8 mouse cellular contexts compared by ENCODE assay signal in genomic region chr2:173276859-173277258, GRCm38 (mm10). TPM values are rescaled to one million over a fixed set of nuclear protein-coding genes. Genes with fewer than 3 reads are reported as not detected.
A peak's percentile ranks its signal among the peaks of the same experiment; 100 is the strongest.
DNase-seq lines count a peak whose midpoint lies in the region; ATAC-seq and TF ChIP-seq lines count a peak whose summit lies in the region.

No protein-coding gene starts in this region.

- 0 out of 2 replicates have a peak, but pooled peaks have one; percentile 10 for ATAC-seq in heart, embryonic 14.5 days (ENCODE audit: insufficient number of reproducible peaks, insufficient read depth, low FRiP score, low read depth)
- peak; percentile 46 for ATAC-seq in limb, embryonic 11.5 days (ENCODE audit: insufficient number of reproducible peaks, low FRiP score, low TSS enrichment, low read depth)

- H3K27ac ChIP-seq in heart, embryonic 10.5 days: peak overlapping the region; percentile 95
- H3K27ac ChIP-seq in heart, embryonic 14.5 days (replicated peaks in 1 of 2; ENCODE audit: control insufficient read depth in 1 of 2, insufficient read depth in 1 of 2, low read depth in 2 of 2, low read length in 2 of 2): peak overlapping the region; percentile 87 to 97
- peak overlapping the region; percentile 47; the same call in 1 of the 2 replicates for H3K27ac ChIP-seq in limb, embryonic 11.5 days (replicated peaks; ENCODE audit: low read depth, low read length)

- WGBS in heart, embryonic 10.5 days: 5% methylated on average over 12 of the region's 12 CpGs
- 4% methylated on average over 12 of the region's 12 CpGs for WGBS in heart, embryonic 14.5 days
- WGBS in limb, embryonic 11.5 days: 4% methylated on average over 12 of the region's 12 CpGs

- peaks cover 55% of the 10 kb centered on the region for H3K79me2 ChIP-seq in myocyte (ENCODE audit: control insufficient read depth, insufficient read depth)

- H3K9ac ChIP-seq in heart, embryonic 14.5 days (ENCODE audit: low read length): peak overlapping the region; percentile 99
- peak overlapping the region; percentile 99 for H3K9ac ChIP-seq in limb, embryonic 11.5 days (ENCODE audit: low read length)

- no peaks in the 10 kb centered on the region for H3K9me3 ChIP-seq in heart, embryonic 10.5 days
- no peaks in the 10 kb centered on the region for H3K9me3 ChIP-seq in heart, embryonic 14.5 days (ENCODE audit: control insufficient read depth, low read length)
- H3K9me3 ChIP-seq in limb, embryonic 11.5 days (ENCODE audit: control insufficient read depth, low read length): no peaks in the 10 kb centered on the region

- peak overlapping the region; percentile 85 for H3K4me3 ChIP-seq in heart, embryonic 10.5 days
- H3K4me3 ChIP-seq in heart, embryonic 14.5 days (ENCODE audit: control insufficient read depth in 1 of 2, insufficient read depth in 1 of 2, low read depth in 1 of 2, low read length in 2 of 2): peak overlapping the region; percentile 82 to 94
- peak overlapping the region; percentile 83 for H3K4me3 ChIP-seq in limb, embryonic 11.5 days (ENCODE audit: low read depth, low read length)
- H3K4me3 ChIP-seq in myocyte: peak overlapping the region; percentile 92

- TF ChIP-seq POLR2A in myocyte (IDR thresholded peaks at IDR 0.05; ENCODE audit: insufficient read length, low read depth): no peak

- H3ac ChIP-seq in myocyte (ENCODE audit: control insufficient read depth, insufficient read length): peak overlapping the region; percentile 87

- DNase-seq in heart, embryonic 10.5 days (ENCODE audit: low spot score): no peak
- no peak for DNase-seq in heart, adult 8-10 months (ENCODE audit: low spot score)
- DNase-seq in R1 (ENCODE audit: low read depth, low spot score) (peak; percentile 80), MN1 (ENCODE audit: low spot score) (no peak)
- DNase-seq in limb, embryonic 11.5 days (ENCODE audit: low spot score): no peak
- DNase-seq in adrenal gland, postnatal 10 days: no peak

- peak overlapping the region; percentile 83 for H3K4me2 ChIP-seq in heart, embryonic 14.5 days (ENCODE audit: low read length)
- H3K4me2 ChIP-seq in limb, embryonic 11.5 days (ENCODE audit: low read depth, severe bottlenecking): peak overlapping the region; percentile 79
- peak overlapping the region; percentile 89 for H3K4me2 ChIP-seq in myocyte (ENCODE audit: low read depth)

- H3K27me3 ChIP-seq in heart, embryonic 10.5 days (ENCODE audit: insufficient read depth, poor library complexity, severe bottlenecking): peaks cover 59% of the 10 kb centered on the region
- no peaks in the 10 kb centered on the region for H3K27me3 ChIP-seq in heart, embryonic 14.5 days (ENCODE audit: control insufficient read depth, insufficient read depth, low read length)
- H3K27me3 ChIP-seq in limb, embryonic 11.5 days (ENCODE audit: control insufficient read depth, insufficient read depth, low read length): 0 out of 2 replicates have a peak, but pooled peaks cover 5% of the 10 kb centered on the region
- no peaks in the 10 kb centered on the region for H3K27me3 ChIP-seq in myocyte (ENCODE audit: control insufficient read depth, insufficient read depth, insufficient read length)

- peaks cover 52% of the 10 kb centered on the region for H3K4me1 ChIP-seq in heart, embryonic 10.5 days
- H3K4me1 ChIP-seq in heart, embryonic 14.5 days (ENCODE audit: control insufficient read depth in 2 of 2, insufficient read depth in 2 of 2, low read length in 2 of 2): peaks cover 32 to 36% of the 10 kb centered on the region in 2 experiments
- H3K4me1 ChIP-seq in limb, embryonic 11.5 days (ENCODE audit: control insufficient read depth, insufficient read depth, low read length): peaks cover 24% of the 10 kb centered on the region

- H3K36me3 ChIP-seq in heart, embryonic 10.5 days: no peaks in the 10 kb centered on the region
- H3K36me3 ChIP-seq in heart, embryonic 14.5 days (ENCODE audit: control insufficient read depth, insufficient read depth, low read length): no peaks in the 10 kb centered on the region
- no peaks in the 10 kb centered on the region for H3K36me3 ChIP-seq in limb, embryonic 11.5 days (ENCODE audit: control insufficient read depth, insufficient read depth, low read length)
- no peaks in the 10 kb centered on the region for H3K36me3 ChIP-seq in myocyte (ENCODE audit: control insufficient read depth, insufficient read depth)

TF ChIP-seq in myocyte, 11 proteins besides CTCF, POLR2A, EP300 and RAD21:
- TF ChIP-seq MAX (IDR thresholded peaks at IDR 0.05; ENCODE audit: low read depth) (no peak), MYOD1 (IDR thresholded peaks at IDR 0.05; ENCODE audit: control insufficient read depth in 1 of 3, insufficient read length in 2 of 3, low read depth in 2 of 3) (peak in 1 of 3 experiments; percentile 7)
TF ChIP-seq in myocyte: peak in this region for 1.

RNA-seq across cellular contexts. Expression of gene Pmepa1, which starts 0.5 kb away (rescaled TPM):
- 1.4 and 1.9 TPM in 2 replicates for polyA plus RNA-seq in heart, embryonic 10.5 days (2016; fragmentation: Nextera tagmentation; extraction: Ambion mirVana)
- total RNA-seq in heart, adult 8-10 months (2022): 10 to 100 TPM; 24.5 to 31.5 (median 27.0) TPM
- polyA plus RNA-seq in heart, embryonic 14.5 days (2014; fragmentation: Nextera tagmentation; extraction: Ambion mirVana): 5.3 and 6.5 TPM in 2 replicates
- polyA plus RNA-seq in limb, embryonic 11.5 days (2014; fragmentation: Nextera tagmentation; extraction: Ambion mirVana): 2.5 and 2.6 TPM in 2 replicates
- 260 TPM for polyA plus RNA-seq in myocyte (2012; fragmentation: generic; extraction: Trizol)
- 100 to 1,000 TPM in 1 of 2 experiments, 10 to 100 TPM in 1; 83.1 to 111 TPM for total RNA-seq in adrenal gland, postnatal 10 days (2021)

RNA-seq across cellular contexts. Expression of gene Zbp1, which starts 58.1 kb away (rescaled TPM):
- not detected in 2 replicates for polyA plus RNA-seq in heart, embryonic 10.5 days (2016; fragmentation: Nextera tagmentation; extraction: Ambion mirVana)
- under 1 TPM in 3 of 4 experiments, not detected in 1; 0.31 to 0.52 (median 0.46) TPM for total RNA-seq in heart, adult 8-10 months (2022)
- 1.2 TPM in 1 of 2 replicates, not detected in the other for polyA plus RNA-seq in heart, embryonic 14.5 days (2014; fragmentation: Nextera tagmentation; extraction: Ambion mirVana)
- not detected in 2 replicates for polyA plus RNA-seq in limb, embryonic 11.5 days (2014; fragmentation: Nextera tagmentation; extraction: Ambion mirVana)
- polyA plus RNA-seq in myocyte (2012; fragmentation: generic; extraction: Trizol): 1.1 TPM
- total RNA-seq in adrenal gland, postnatal 10 days (2021): 1 to 10 TPM in 1 of 2 experiments, under 1 TPM in 1; 0.90 to 2.3 TPM

Comparison
In these comparisons a context has a peak if more than half of its experiments do, and no peak if none do; other contexts are left out.
1. RNA of gene Pmepa1, which starts 0.5 kb away (polyA plus RNA-seq): 260 TPM in myocyte (single experiment); 5.3 to 6.5 TPM in heart, embryonic 14.5 days, 2.5 to 2.6 TPM in limb, embryonic 11.5 days and 1.4 to 1.9 TPM in heart, embryonic 10.5 days; every median in the first group is over 10 times any median in the second.
2. Peak in every context shown above with its lines, with median percentiles within 50 percentile points of each other: H3K27ac ChIP-seq, H3K4me3 ChIP-seq and H3K4me2 ChIP-seq.